Mouse (Mus musculus) CH12.LX (cell line): ENCODE results near the gene Dnttip2.

Experiments used
- MAZ ChIP-seq: IDR thresholded peaks from 2 replicates; pipeline ENCODE4 v1.6.1; 2012; ENCODE audit warnings: low read depth, mild to moderate bottlenecking, inconsistent platforms, low read length, improper control_type of control experiment, moderate library complexity
- POLR2A ChIP-seq: IDR thresholded peaks from 2 replicates; pipeline ENCODE4 v1.6.1; 2011; ENCODE audit warnings: low read depth, mild to moderate bottlenecking, improper control_type of control experiment, low read length
- ZMIZ1 ChIP-seq: IDR thresholded peaks from 2 replicates; pipeline ENCODE4 v1.6.1; 2012; ENCODE audit warnings: low read depth, mild to moderate bottlenecking, inconsistent platforms, low read length, improper control_type of control experiment

DNA sequence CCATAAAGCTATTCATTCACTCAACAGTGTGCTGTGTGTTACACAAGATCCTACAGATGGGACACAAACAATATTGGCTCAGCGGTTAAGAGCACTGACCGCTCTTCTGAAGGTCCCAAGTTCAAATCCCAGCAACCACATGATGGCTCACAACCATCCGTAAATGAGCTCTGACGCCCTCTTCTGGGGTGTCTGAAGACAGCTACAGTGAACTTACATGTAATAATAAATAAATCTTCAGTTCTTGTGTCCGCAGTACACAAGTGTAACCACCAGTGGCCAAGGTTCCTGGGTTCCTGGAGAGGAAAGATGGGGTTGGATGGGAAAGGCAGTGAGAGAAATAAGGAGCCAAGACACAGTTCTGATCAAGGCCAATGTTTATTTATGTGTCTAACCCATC lies 4.2 kb upstream of the Dnttip2 start:
- TF ChIP-seq ZMIZ1 (no peak), MAZ (no peak), POLR2A (no peak)
